Mouse (Mus musculus) liver (tissue): ENCODE data around the gene Ldlrad3.

ENCODE experiments used
- DNase-seq: peaks from one replicate; pipeline ENCODE4 v3.0.0-alpha.2; 2020; ENCODE audit warnings: mixed read lengths

The Ldlrad3 gene

GRCm38 (mm10) chr2:102185951-102186561 is at the start of gene Ldlrad3:
Ldlrad3 (minus strand) TSS chr2:102186385.
- peak; percentile 89 for DNase-seq

GRCm38 (mm10) chr2:102231470-102231869 is 45.3 kb upstream of the Ldlrad3 start:
- DNase-seq = peak; percentile 9

GRCm38 (mm10) chr2:102229126-102229525 is 42.9 kb upstream of the Ldlrad3 start:
- DNase-seq = no peak

GRCm38 (mm10) chr2:102228331-102228730 is 42.1 kb upstream of the Ldlrad3 start:
- DNase-seq = no peak

- no peak for DNase-seq
Measured at GRCm38 (mm10) chr2:102227839-102228238, 41.7 kb upstream of the Ldlrad3 start.

- no peak for DNase-seq
Measured at GRCm38 (mm10) chr2:102226274-102226673, 40.1 kb upstream of the Ldlrad3 start.

- DNase-seq = no peak
Measured at GRCm38 (mm10) chr2:102223355-102224128, 37.4 kb upstream of the Ldlrad3 start.

- DNase-seq = no peak
Measured at GRCm38 (mm10) chr2:102222749-102223148, 36.6 kb upstream of the Ldlrad3 start.

GRCm38 (mm10) chr2:102216817-102217216 is 30.6 kb upstream of the Ldlrad3 start:
- no peak for DNase-seq

- DNase-seq = no peak
Measured at GRCm38 (mm10) chr2:102212096-102212495, 25.9 kb upstream of the Ldlrad3 start.

GRCm38 (mm10) chr2:102205672-102206399 is 19.7 kb upstream of the Ldlrad3 start:
- DNase-seq = no peak

- no peak for DNase-seq
Measured at GRCm38 (mm10) chr2:102203478-102203877, 17.3 kb upstream of the Ldlrad3 start.

- no peak for DNase-seq
Measured at GRCm38 (mm10) chr2:102202211-102202770, 16.1 kb upstream of the Ldlrad3 start.

- peak; percentile 35 for DNase-seq
Measured at GRCm38 (mm10) chr2:102201198-102201948, 15.2 kb upstream of the Ldlrad3 start.

- no peak for DNase-seq
Measured at GRCm38 (mm10) chr2:102197332-102197731, 11.1 kb upstream of the Ldlrad3 start.

- DNase-seq = no peak
Measured at GRCm38 (mm10) chr2:102196709-102197108, 10.5 kb upstream of the Ldlrad3 start.

GRCm38 (mm10) chr2:102195494-102195893 is 9.3 kb upstream of the Ldlrad3 start:
- DNase-seq = no peak

- no peak for DNase-seq
Measured at GRCm38 (mm10) chr2:102194247-102194646, 8.1 kb upstream of the Ldlrad3 start.

GRCm38 (mm10) chr2:102192943-102193820 is 7.0 kb upstream of the Ldlrad3 start:
- DNase-seq = no peak

GRCm38 (mm10) chr2:102191736-102192135 is 5.6 kb upstream of the Ldlrad3 start:
- no peak for DNase-seq

GRCm38 (mm10) chr2:102190956-102191355 is 4.8 kb upstream of the Ldlrad3 start:
- no peak for DNase-seq
